Mouse (Mus musculus): ENCODE data around the gene Mbnl1. TPM values are rescaled to one million over a fixed set of nuclear protein-coding genes. Genes with fewer than 3 reads are reported as not detected.
A peak's percentile ranks its signal among the peaks of the same experiment; 100 is the strongest.
"Not testable (repeated sequence)": the region's sequence is repeated elsewhere in the genome, so short reads cannot be mapped to it uniquely, and the experiment has no call there.

Mbnl1 gene
- polyA plus RNA-seq (2015; fragmentation: Nextera tagmentation; extraction: Ambion mirVana), result 83.6 and 88.5 TPM in 2 replicates

- WGBS, result 49% methylated on average over 5 of the region's 5 CpGs
- no peak within 1 kb of the TSS for H3K27ac ChIP-seq (ENCODE audit: low read length)
- H3K9ac ChIP-seq (replicated peaks; ENCODE audit: low read length), result no peak within 1 kb of the TSS
- no peaks in the 10 kb centered on the region for H3K36me3 ChIP-seq (ENCODE audit: insufficient read depth, low read length)
- H3K4me2 ChIP-seq (replicated peaks; ENCODE audit: low read depth, low read length), result no peak within 1 kb of the TSS
- no peak for ATAC-seq (ENCODE audit: low FRiP score, low TSS enrichment)
- no peak within 1 kb of the TSS for H3K4me3 ChIP-seq (ENCODE audit: low read length)
- no peaks in the 10 kb centered on the region for H3K4me1 ChIP-seq (ENCODE audit: insufficient read depth, low read length)
- H3K9me3 ChIP-seq (ENCODE audit: low read length), result no peaks in the 10 kb centered on the region
- H3K27me3 ChIP-seq (ENCODE audit: insufficient read depth, low read length), result no peaks in the 10 kb centered on the region
These were observed at the start of gene Mbnl1 for GRCm38 (mm10) chr3:60472681-60473177. TSS of gene Mbnl1 (plus strand) at chr3:60472830.

GRCm38 (mm10) chr3:60424148-60424547, 48.5 kb upstream of the Mbnl1 start:
- H3K9ac ChIP-seq (replicated peaks; ENCODE audit: low read length), result no peak overlapping the region
- no peaks in the 10 kb centered on the region for H3K4me1 ChIP-seq (ENCODE audit: insufficient read depth, low read length)
- no peaks in the 10 kb centered on the region for H3K9me3 ChIP-seq (ENCODE audit: low read length)
- no peak overlapping the region for H3K27ac ChIP-seq (ENCODE audit: low read length)
- no peak for ATAC-seq (ENCODE audit: low FRiP score, low TSS enrichment)
- H3K4me3 ChIP-seq (ENCODE audit: low read length), result no peak overlapping the region
- WGBS, result 88% methylated on average over 1 of the region's 1 CpGs
- H3K4me2 ChIP-seq (replicated peaks; ENCODE audit: low read depth, low read length), result no peak overlapping the region
- no peaks in the 10 kb centered on the region for H3K36me3 ChIP-seq (ENCODE audit: insufficient read depth, low read length)
- no peaks in the 10 kb centered on the region for H3K27me3 ChIP-seq (ENCODE audit: insufficient read depth, low read length)

GRCm38 (mm10) chr3:60429049-60429448, 43.6 kb upstream of the Mbnl1 start:
- no peak overlapping the region for H3K9ac ChIP-seq (replicated peaks; ENCODE audit: low read length)
- H3K27ac ChIP-seq (ENCODE audit: low read length), result no peak overlapping the region
- H3K4me3 ChIP-seq (ENCODE audit: low read length), result no peak overlapping the region
- 86% methylated on average over 5 of the region's 5 CpGs for WGBS
- H3K4me2 ChIP-seq (replicated peaks; ENCODE audit: low read depth, low read length), result no peak overlapping the region
- no peaks in the 10 kb centered on the region for H3K27me3 ChIP-seq (ENCODE audit: insufficient read depth, low read length)
- H3K9me3 ChIP-seq (ENCODE audit: low read length), result no peaks in the 10 kb centered on the region
- no peak for ATAC-seq (ENCODE audit: low FRiP score, low TSS enrichment)
- H3K4me1 ChIP-seq (ENCODE audit: insufficient read depth, low read length), result no peaks in the 10 kb centered on the region
- no peaks in the 10 kb centered on the region for H3K36me3 ChIP-seq (ENCODE audit: insufficient read depth, low read length)

GRCm38 (mm10) chr3:60437254-60437653, 35.4 kb upstream of the Mbnl1 start:
- no peak overlapping the region for H3K27ac ChIP-seq (ENCODE audit: low read length)
- H3K4me1 ChIP-seq (ENCODE audit: insufficient read depth, low read length), result peaks cover 4% of the 10 kb centered on the region; the same call in 1 of the 2 replicates
- ATAC-seq (ENCODE audit: low FRiP score, low TSS enrichment), result no peak
- no peak overlapping the region for H3K9ac ChIP-seq (replicated peaks; ENCODE audit: low read length)
- no peaks in the 10 kb centered on the region for H3K9me3 ChIP-seq (ENCODE audit: low read length)
- no peak overlapping the region for H3K4me2 ChIP-seq (replicated peaks; ENCODE audit: low read depth, low read length)
- H3K36me3 ChIP-seq (ENCODE audit: insufficient read depth, low read length), result no peaks in the 10 kb centered on the region
- H3K4me3 ChIP-seq (ENCODE audit: low read length), result no peak overlapping the region
- no peaks in the 10 kb centered on the region for H3K27me3 ChIP-seq (ENCODE audit: insufficient read depth, low read length)

- H3K9ac ChIP-seq (replicated peaks; ENCODE audit: low read length), result no peak overlapping the region
- H3K27me3 ChIP-seq (ENCODE audit: insufficient read depth, low read length), result no peaks in the 10 kb centered on the region
- H3K27ac ChIP-seq (ENCODE audit: low read length), result no peak overlapping the region; the same call in 1 of the 2 replicates
- H3K36me3 ChIP-seq (ENCODE audit: insufficient read depth, low read length), result no peaks in the 10 kb centered on the region
- no peak overlapping the region for H3K4me2 ChIP-seq (replicated peaks; ENCODE audit: low read depth, low read length)
- no peaks in the 10 kb centered on the region for H3K9me3 ChIP-seq (ENCODE audit: low read length)
- H3K4me3 ChIP-seq (ENCODE audit: low read length), result no peak overlapping the region
- H3K4me1 ChIP-seq (ENCODE audit: insufficient read depth, low read length), result peaks cover 4% of the 10 kb centered on the region; the same call in 1 of the 2 replicates
- no peak for ATAC-seq (ENCODE audit: low FRiP score, low TSS enrichment)
- 49% methylated on average over 1 of the region's 1 CpGs for WGBS
These were observed 34.9 kb upstream of the Mbnl1 start for GRCm38 (mm10) chr3:60437678-60438232.

GRCm38 (mm10) chr3:60438715-60439114, 33.9 kb upstream of the Mbnl1 start:
- ATAC-seq (ENCODE audit: low FRiP score, low TSS enrichment), result no peak
- Histone ChIP-seq H3K4me1 (ENCODE audit: insufficient read depth, low read length) (peaks cover 4% of the 10 kb centered on the region; the same call in 1 of the 2 replicates), H3K9me3 (ENCODE audit: low read length) (no peaks in the 10 kb centered on the region), H3K4me3 (ENCODE audit: low read length) (no peak overlapping the region), H3K27ac (ENCODE audit: low read length) (no peak overlapping the region), H3K36me3 (ENCODE audit: insufficient read depth, low read length) (no peaks in the 10 kb centered on the region), H3K4me2 (replicated peaks; ENCODE audit: low read depth, low read length) (no peak overlapping the region), H3K9ac (replicated peaks; ENCODE audit: low read length) (no peak overlapping the region), H3K27me3 (ENCODE audit: insufficient read depth, low read length) (no peaks in the 10 kb centered on the region)
- whole genome bisulfite sequencing, result 95% methylated on average over 1 of the region's 1 CpGs

GRCm38 (mm10) chr3:60461828-60462521, 10.7 kb upstream of the Mbnl1 start:
- Histone ChIP-seq H3K9ac (replicated peaks; ENCODE audit: low read length) (no peak overlapping the region), H3K4me1 (ENCODE audit: insufficient read depth, low read length) (no peaks in the 10 kb centered on the region), H3K9me3 (ENCODE audit: low read length) (no peaks in the 10 kb centered on the region), H3K27me3 (ENCODE audit: insufficient read depth, low read length) (no peaks in the 10 kb centered on the region), H3K4me2 (replicated peaks; ENCODE audit: low read depth, low read length) (no peak overlapping the region), H3K36me3 (ENCODE audit: insufficient read depth, low read length) (no peaks in the 10 kb centered on the region), H3K4me3 (ENCODE audit: low read length) (no peak overlapping the region), H3K27ac (ENCODE audit: low read length) (no peak overlapping the region)
- ATAC-seq (ENCODE audit: low FRiP score, low TSS enrichment), result no peak
- WGBS, result 75% methylated on average over 6 of the region's 6 CpGs

GRCm38 (mm10) chr3:60468667-60469066, 4.0 kb upstream of the Mbnl1 start:
- H3K27ac ChIP-seq (ENCODE audit: low read length); H3K4me3 ChIP-seq (ENCODE audit: low read length); ATAC-seq (ENCODE audit: low FRiP score, low TSS enrichment); H3K36me3 ChIP-seq (ENCODE audit: insufficient read depth, low read length); H3K27me3 ChIP-seq (ENCODE audit: insufficient read depth, low read length); H3K4me2 ChIP-seq (replicated peaks; ENCODE audit: low read depth, low read length); H3K9me3 ChIP-seq (ENCODE audit: low read length); H3K9ac ChIP-seq (replicated peaks; ENCODE audit: low read length); H3K4me1 ChIP-seq (ENCODE audit: insufficient read depth, low read length): not testable (repeated sequence)
- 69% methylated on average over 2 of the region's 3 CpGs for WGBS

- peak; percentile 39; the same call in 1 of the 2 replicates for ATAC-seq (ENCODE audit: low FRiP score, low TSS enrichment)
- H3K4me2 ChIP-seq (replicated peaks; ENCODE audit: low read depth, low read length), result not testable (repeated sequence)
These were observed 3.3 kb upstream of the Mbnl1 start for GRCm38 (mm10) chr3:60469170-60469805.

More at GRCm38 (mm10) chr3:60469170-60469805, 3.3 kb upstream of the Mbnl1 start:
- H3K27me3 ChIP-seq (ENCODE audit: insufficient read depth, low read length); H3K4me3 ChIP-seq (ENCODE audit: low read length); H3K27ac ChIP-seq (ENCODE audit: low read length); H3K9ac ChIP-seq (replicated peaks; ENCODE audit: low read length); H3K4me1 ChIP-seq (ENCODE audit: insufficient read depth, low read length); H3K9me3 ChIP-seq (ENCODE audit: low read length); H3K36me3 ChIP-seq (ENCODE audit: insufficient read depth, low read length): not testable (repeated sequence)
- 82% methylated on average over 1 of the region's 3 CpGs for WGBS

Data from kidney, embryonic 16.5 days (tissue).